Mouse (Mus musculus): Measurements from ENCODE around the gene Olfr1037. TPM values are rescaled to one million over a fixed set of nuclear protein-coding genes. Genes with fewer than 3 reads are reported as not detected.
"Not testable (repeated sequence)": the region's sequence is repeated elsewhere in the genome, so short reads cannot be mapped to it uniquely, and the experiment has no call there.

The Olfr1037 gene
- polyA plus RNA-seq (2015; fragmentation: Nextera tagmentation; extraction: Ambion mirVana) = not detected in 2 replicates

DNA sequence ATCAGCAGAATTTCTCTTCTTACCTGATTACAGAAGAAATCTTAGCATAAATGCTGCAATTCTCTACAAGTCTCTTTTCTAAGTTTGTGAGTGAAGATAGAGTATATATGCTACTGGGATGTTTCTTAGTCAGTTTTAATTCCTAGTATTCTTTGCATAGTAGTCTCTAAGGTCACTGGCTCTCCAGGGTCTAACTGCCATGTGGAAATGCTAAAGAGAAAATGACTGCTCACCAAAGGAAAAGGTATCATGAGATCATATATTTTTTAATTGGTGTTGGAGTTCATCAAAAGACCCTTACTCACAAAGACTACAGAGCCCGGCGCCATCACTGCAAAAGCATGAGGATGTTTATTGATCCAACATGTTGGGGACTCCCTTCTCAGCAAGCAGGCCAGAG, at the start of gene Olfr1037:
Olfr1037 (minus strand) TSS at position 101 of the 400 bp plus-strand sequence.
- Histone ChIP-seq H3K4me1 (replicated peaks) (no peaks in the 10 kb centered on the region), H3K9me3 (replicated peaks) (no peaks in the 10 kb centered on the region), H3K9ac (no peak within 1 kb of the TSS), H3K4me3 (replicated peaks) (no peak within 1 kb of the TSS), H3K27me3 (no peaks in the 10 kb centered on the region), H3K4me2 (no peak within 1 kb of the TSS), H3K36me3 (replicated peaks) (no peaks in the 10 kb centered on the region), H3K27ac (replicated peaks) (no peak within 1 kb of the TSS)
- 74% methylated on average over 2 of the region's 2 CpGs for WGBS (ENCODE audit: insufficient replicate concordance)
- no peak for ATAC-seq (ENCODE audit: insufficient read depth)

GRCm38 (mm10) chr2:86135828-86136227, 48.6 kb upstream of the Olfr1037 start, which contains the start of gene Olfr1039:
Gene Olfr1039, minus strand, starts transcription at chr2:86135928.
- Histone ChIP-seq H3K4me1 (replicated peaks) (no peaks in the 10 kb centered on the region), H3K4me2 (no peak within 1 kb of the TSS), H3K27me3 (no peaks in the 10 kb centered on the region), H3K36me3 (replicated peaks) (no peaks in the 10 kb centered on the region), H3K4me3 (replicated peaks) (no peak within 1 kb of the TSS), H3K27ac (replicated peaks) (no peak within 1 kb of the TSS), H3K9ac (no peak within 1 kb of the TSS), H3K9me3 (replicated peaks) (no peaks in the 10 kb centered on the region)
- 73% methylated on average over 1 of the region's 1 CpGs for WGBS (ENCODE audit: insufficient replicate concordance)
- ATAC-seq (ENCODE audit: insufficient read depth) = no peak

- ATAC-seq (ENCODE audit: insufficient read depth); H3K27me3 ChIP-seq; H3K4me3 ChIP-seq (replicated peaks); H3K27ac ChIP-seq (replicated peaks); H3K4me2 ChIP-seq; H3K9me3 ChIP-seq (replicated peaks); H3K36me3 ChIP-seq (replicated peaks); H3K9ac ChIP-seq; H3K4me1 ChIP-seq (replicated peaks): not testable (repeated sequence)
- WGBS (ENCODE audit: insufficient replicate concordance) = 54% methylated on average over 1 of the region's 1 CpGs
These were observed 6.7 kb downstream of the Olfr1037 start for GRCm38 (mm10) chr2:86080478-86080877.

DNA sequence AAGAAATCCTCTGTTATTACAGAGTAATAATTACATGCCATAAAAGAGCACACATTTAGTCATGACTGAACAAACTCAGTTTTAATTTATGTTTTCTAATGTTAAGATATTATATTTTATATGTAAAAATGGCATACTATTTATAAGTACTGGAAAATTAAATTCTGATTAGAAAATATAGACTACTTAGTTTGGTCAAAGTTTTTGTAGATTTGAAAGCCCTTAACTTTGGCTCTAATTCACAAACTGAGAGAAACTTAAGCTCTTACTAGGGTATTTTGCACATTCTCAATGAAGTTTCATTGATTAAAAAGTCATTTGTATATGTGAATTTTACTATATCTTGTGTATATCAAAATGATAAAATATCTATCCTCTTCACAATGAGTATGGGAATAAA, 13.5 kb downstream of the Olfr1037 start, which contains the start of gene Olfr1036:
Olfr1036 (plus strand) TSS at position 301 of the 400 bp plus-strand sequence.
- not testable (repeated sequence) for H3K27me3 ChIP-seq; H3K4me1 ChIP-seq (replicated peaks); H3K4me3 ChIP-seq (replicated peaks); H3K9me3 ChIP-seq (replicated peaks); H3K36me3 ChIP-seq (replicated peaks); H3K27ac ChIP-seq (replicated peaks); H3K4me2 ChIP-seq; ATAC-seq (ENCODE audit: insufficient read depth); H3K9ac ChIP-seq

DNA sequence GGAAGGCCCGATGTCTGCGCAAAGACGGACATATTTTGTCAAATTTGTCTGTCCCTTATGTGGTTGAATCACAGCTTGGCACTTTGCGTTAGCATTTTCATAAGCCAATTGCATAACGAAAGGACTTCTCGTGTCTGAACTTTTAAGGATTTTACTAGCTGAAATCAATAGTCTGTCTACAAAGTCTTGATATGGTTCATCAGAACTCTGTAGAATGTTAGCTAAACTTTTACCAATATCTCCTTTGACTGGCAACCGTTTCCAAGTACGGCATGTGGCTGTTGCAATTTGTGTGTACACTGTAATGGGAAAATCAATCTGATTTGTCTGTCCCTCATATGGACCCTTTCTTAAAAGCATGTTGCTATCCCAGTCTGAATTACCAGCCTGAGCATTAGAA, 17.0 kb downstream of the Olfr1037 start:
- Histone ChIP-seq H3K27me3 (no peaks in the 10 kb centered on the region), H3K4me3 (replicated peaks) (no peak overlapping the region), H3K9ac (no peak overlapping the region), H3K4me2 (no peak overlapping the region), H3K4me1 (replicated peaks) (no peaks in the 10 kb centered on the region), H3K9me3 (replicated peaks) (no peaks in the 10 kb centered on the region), H3K27ac (replicated peaks) (no peak overlapping the region), H3K36me3 (replicated peaks) (no peaks in the 10 kb centered on the region)
- ATAC-seq (ENCODE audit: insufficient read depth) = no peak
- WGBS (ENCODE audit: insufficient replicate concordance) = 73% methylated on average over 8 of the region's 8 CpGs

DNA sequence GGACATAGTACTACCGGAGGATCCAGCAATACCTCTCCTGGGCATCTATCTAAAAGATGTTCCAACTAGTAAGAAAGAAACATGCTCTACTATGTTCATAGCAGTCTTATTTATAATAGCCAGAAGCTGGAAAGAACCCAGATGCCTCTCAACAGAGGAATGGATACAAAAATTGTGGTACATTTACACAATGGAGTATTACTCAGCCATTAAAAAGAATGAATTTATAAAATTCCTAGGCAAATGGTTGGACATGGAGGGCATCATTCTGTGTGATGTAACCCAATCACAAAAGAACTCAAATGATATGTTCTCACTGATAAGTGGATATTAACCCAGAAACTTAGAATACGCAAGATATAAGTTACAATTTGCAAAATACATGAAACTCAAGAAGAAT, 23.4 kb downstream of the Olfr1037 start:
- not testable (repeated sequence) for H3K27ac ChIP-seq (replicated peaks); H3K4me1 ChIP-seq (replicated peaks); H3K4me2 ChIP-seq; H3K36me3 ChIP-seq (replicated peaks); H3K9me3 ChIP-seq (replicated peaks); H3K4me3 ChIP-seq (replicated peaks); ATAC-seq (ENCODE audit: insufficient read depth); H3K27me3 ChIP-seq; H3K9ac ChIP-seq
- WGBS (ENCODE audit: insufficient replicate concordance) = 76% methylated on average over 2 of the region's 2 CpGs

- not testable (repeated sequence) for H3K4me1 ChIP-seq (replicated peaks); H3K36me3 ChIP-seq (replicated peaks); H3K4me2 ChIP-seq; H3K9me3 ChIP-seq (replicated peaks); H3K27ac ChIP-seq (replicated peaks); H3K9ac ChIP-seq; H3K4me3 ChIP-seq (replicated peaks); ATAC-seq (ENCODE audit: insufficient read depth); H3K27me3 ChIP-seq
These were observed 36.4 kb downstream of the Olfr1037 start for GRCm38 (mm10) chr2:86050777-86051176.

- no peaks in the 10 kb centered on the region for H3K36me3 ChIP-seq (replicated peaks)
- ATAC-seq (ENCODE audit: insufficient read depth) = no peak
These were observed 41.6 kb downstream of the Olfr1037 start, which contains the start of gene Olfr1034 for GRCm38 (mm10) chr2:86045561-86045960. Gene Olfr1034, plus strand, starts transcription at chr2:86045861.

More at GRCm38 (mm10) chr2:86045561-86045960, 41.6 kb downstream of the Olfr1037 start, which contains the start of gene Olfr1034:
- no peak within 1 kb of the TSS for H3K9ac ChIP-seq
- no peaks in the 10 kb centered on the region for H3K4me1 ChIP-seq (replicated peaks)
- H3K27me3 ChIP-seq = no peaks in the 10 kb centered on the region
- H3K4me2 ChIP-seq = no peak within 1 kb of the TSS
- H3K27ac ChIP-seq (replicated peaks) = no peak within 1 kb of the TSS
- no peak within 1 kb of the TSS for H3K4me3 ChIP-seq (replicated peaks)
- no peaks in the 10 kb centered on the region for H3K9me3 ChIP-seq (replicated peaks)

Other genes with a start within 250 kb of the Olfr1037 start
- not detected in 2 replicates for gene Olfr1019, start 241.9 kb downstream of the Olfr1037 start, polyA plus RNA-seq (2015; fragmentation: Nextera tagmentation; extraction: Ambion mirVana)
- not detected in 2 replicates for gene Olfr1020, start 240.4 kb downstream of the Olfr1037 start, polyA plus RNA-seq (2015; fragmentation: Nextera tagmentation; extraction: Ambion mirVana)
- gene Olfr1022, start 218.8 kb downstream of the Olfr1037 start, polyA plus RNA-seq (2015; fragmentation: Nextera tagmentation; extraction: Ambion mirVana) = not detected in 2 replicates
- not detected in 2 replicates for gene Olfr1023, start 201.7 kb downstream of the Olfr1037 start, polyA plus RNA-seq (2015; fragmentation: Nextera tagmentation; extraction: Ambion mirVana)
- not detected in 2 replicates for gene Olfr1024, start 182.3 kb downstream of the Olfr1037 start, polyA plus RNA-seq (2015; fragmentation: Nextera tagmentation; extraction: Ambion mirVana)
- not detected in 2 replicates for gene Olfr1025-ps1, start 172.2 kb downstream of the Olfr1037 start, polyA plus RNA-seq (2015; fragmentation: Nextera tagmentation; extraction: Ambion mirVana)
- not detected in 2 replicates for gene Olfr1026, start 165.8 kb downstream of the Olfr1037 start, polyA plus RNA-seq (2015; fragmentation: Nextera tagmentation; extraction: Ambion mirVana)
- gene Olfr1028, start 136.9 kb downstream of the Olfr1037 start, polyA plus RNA-seq (2015; fragmentation: Nextera tagmentation; extraction: Ambion mirVana) = not detected in 2 replicates
- gene Olfr1029, start 113.5 kb downstream of the Olfr1037 start, polyA plus RNA-seq (2015; fragmentation: Nextera tagmentation; extraction: Ambion mirVana) = not detected in 2 replicates
- not detected in 2 replicates for gene Olfr1030, start 108.1 kb downstream of the Olfr1037 start, polyA plus RNA-seq (2015; fragmentation: Nextera tagmentation; extraction: Ambion mirVana)
- not detected in 2 replicates for gene Olfr1031, start 97.1 kb downstream of the Olfr1037 start, polyA plus RNA-seq (2015; fragmentation: Nextera tagmentation; extraction: Ambion mirVana)
- not detected in 2 replicates for gene Olfr1032, start 81.8 kb downstream of the Olfr1037 start, polyA plus RNA-seq (2015; fragmentation: Nextera tagmentation; extraction: Ambion mirVana)
- gene Olfr1033, start 66.8 kb downstream of the Olfr1037 start, polyA plus RNA-seq (2015; fragmentation: Nextera tagmentation; extraction: Ambion mirVana) = 0.98 and 1.3 TPM in 2 replicates
- gene Olfr1034, start 41.5 kb downstream of the Olfr1037 start, polyA plus RNA-seq (2015; fragmentation: Nextera tagmentation; extraction: Ambion mirVana) = 0.05 TPM in 2 replicates
- not detected in 2 replicates for gene Olfr1036, start 13.4 kb downstream of the Olfr1037 start, polyA plus RNA-seq (2015; fragmentation: Nextera tagmentation; extraction: Ambion mirVana)
- gene Olfr1039, start 48.5 kb upstream of the Olfr1037 start, polyA plus RNA-seq (2015; fragmentation: Nextera tagmentation; extraction: Ambion mirVana) = not detected in 2 replicates
- gene Olfr1040, start 59.3 kb upstream of the Olfr1037 start, polyA plus RNA-seq (2015; fragmentation: Nextera tagmentation; extraction: Ambion mirVana) = not detected in 2 replicates
- not detected in 2 replicates for gene Olfr1042, start 74.5 kb upstream of the Olfr1037 start, polyA plus RNA-seq (2015; fragmentation: Nextera tagmentation; extraction: Ambion mirVana)
- gene Olfr1043, start 80.1 kb upstream of the Olfr1037 start, polyA plus RNA-seq (2015; fragmentation: Nextera tagmentation; extraction: Ambion mirVana) = not detected in 2 replicates
- gene Olfr1044, start 90.4 kb upstream of the Olfr1037 start, polyA plus RNA-seq (2015; fragmentation: Nextera tagmentation; extraction: Ambion mirVana) = not detected in 2 replicates
- not detected in 2 replicates for gene Olfr52, start 98.3 kb upstream of the Olfr1037 start, polyA plus RNA-seq (2015; fragmentation: Nextera tagmentation; extraction: Ambion mirVana)
- gene Olfr1045, start 115.6 kb upstream of the Olfr1037 start, polyA plus RNA-seq (2015; fragmentation: Nextera tagmentation; extraction: Ambion mirVana) = not detected in 2 replicates
- not detected in 2 replicates for gene Olfr1046, start 131.9 kb upstream of the Olfr1037 start, polyA plus RNA-seq (2015; fragmentation: Nextera tagmentation; extraction: Ambion mirVana)
- not detected in 2 replicates for gene Olfr1047, start 144.0 kb upstream of the Olfr1037 start, polyA plus RNA-seq (2015; fragmentation: Nextera tagmentation; extraction: Ambion mirVana)
- gene Olfr1048, start 152.9 kb upstream of the Olfr1037 start, polyA plus RNA-seq (2015; fragmentation: Nextera tagmentation; extraction: Ambion mirVana) = not detected in 2 replicates
- not detected in 2 replicates for gene Olfr1049, start 170.9 kb upstream of the Olfr1037 start, polyA plus RNA-seq (2015; fragmentation: Nextera tagmentation; extraction: Ambion mirVana)
- gene Olfr1051, start 191.7 kb upstream of the Olfr1037 start, polyA plus RNA-seq (2015; fragmentation: Nextera tagmentation; extraction: Ambion mirVana) = not detected in 2 replicates
- gene Olfr1052, start 205.1 kb upstream of the Olfr1037 start, polyA plus RNA-seq (2015; fragmentation: Nextera tagmentation; extraction: Ambion mirVana) = not detected in 2 replicates
- gene Olfr1053, start 227.9 kb upstream of the Olfr1037 start, polyA plus RNA-seq (2015; fragmentation: Nextera tagmentation; extraction: Ambion mirVana) = not detected in 2 replicates
- not detected in 2 replicates for gene Olfr1054, start 248.0 kb upstream of the Olfr1037 start, polyA plus RNA-seq (2015; fragmentation: Nextera tagmentation; extraction: Ambion mirVana)